Mouse (Mus musculus): Measurements from ENCODE around the gene Canx. TPM values are rescaled to one million over a fixed set of nuclear protein-coding genes. Genes with fewer than 3 reads are reported as not detected.

Gene Canx
- polyA plus RNA-seq, 1 experiment from 2014 or later = 291 TPM

DNA sequence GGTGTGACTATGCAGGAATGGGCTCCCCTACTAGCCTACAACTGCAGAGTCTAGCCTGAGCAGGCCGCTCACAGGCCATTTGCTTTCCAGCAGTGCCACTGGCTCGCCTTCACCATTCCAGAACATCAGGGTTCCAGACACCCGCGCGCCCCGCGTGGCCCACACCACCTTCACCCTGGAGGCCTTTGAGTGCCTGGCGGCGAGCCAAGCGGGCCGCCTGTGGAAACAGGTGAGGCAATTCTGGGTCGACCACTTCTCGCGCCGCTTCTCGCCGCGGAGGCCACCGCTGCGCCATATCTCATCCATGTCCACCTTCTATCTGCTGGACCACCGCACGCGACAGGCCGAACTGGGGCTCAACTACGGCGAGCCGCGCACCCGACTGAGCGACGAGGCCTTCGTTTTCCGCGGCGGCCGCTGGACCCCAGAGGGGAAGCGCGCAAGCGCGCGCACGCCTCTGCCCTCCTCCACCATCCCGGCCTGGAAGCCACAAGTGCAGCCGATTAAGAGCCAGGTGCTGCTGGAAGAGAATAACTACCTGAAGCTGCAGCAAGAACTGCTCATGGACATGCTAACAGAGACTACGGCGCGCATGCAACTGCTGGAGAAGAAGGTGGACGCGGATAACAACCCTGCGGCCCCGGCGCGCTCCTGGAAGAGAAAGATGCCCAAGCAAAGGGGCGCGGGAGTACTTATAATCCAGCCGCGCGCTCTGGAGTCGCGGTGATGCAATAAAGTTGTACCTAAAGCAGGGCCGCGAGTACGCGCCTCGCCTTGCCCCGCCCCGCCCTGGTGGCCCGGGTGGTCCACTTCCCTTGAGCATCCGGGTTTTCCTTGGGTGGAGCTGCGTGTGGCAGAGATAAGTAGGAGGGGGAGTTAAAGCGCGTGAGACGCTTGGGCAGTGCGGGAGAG is 33.7 kb upstream of the Canx start:
- peak; percentile 41; the same call in 1 of the 2 replicates for ATAC-seq (ENCODE audit: low FRiP score, low read depth)

DNA sequence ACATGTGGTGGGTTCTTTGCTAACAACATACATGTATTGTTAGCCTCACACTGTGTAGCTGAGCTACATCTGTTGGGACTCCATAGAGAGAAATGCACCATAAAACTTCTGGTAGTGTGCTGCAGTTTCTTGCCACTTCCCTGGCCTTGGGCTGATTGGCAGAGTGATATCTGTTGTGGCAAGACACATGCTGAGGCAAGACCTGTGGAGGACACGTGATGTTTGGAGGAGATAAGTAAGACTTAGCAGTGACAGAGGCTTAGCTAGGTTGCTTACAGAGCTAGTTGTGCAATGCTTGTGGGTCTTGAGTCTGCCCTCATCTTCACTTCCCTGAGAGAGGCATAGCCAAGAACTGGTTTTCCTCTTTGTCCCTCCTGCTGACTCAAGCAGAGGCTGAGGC is 29.9 kb upstream of the Canx start:
- H3K4me1 ChIP-seq = peaks cover 8% of the 10 kb centered on the region
- no peaks in the 10 kb centered on the region for H3K36me3 ChIP-seq
- no peak for ATAC-seq (ENCODE audit: low FRiP score, low read depth)
- no peak overlapping the region for H3K4me3 ChIP-seq
- no peak overlapping the region for H3K4me2 ChIP-seq (replicated peaks)
- WGBS = 83% methylated on average over 1 of the region's 1 CpGs
- no peaks in the 10 kb centered on the region for H3K9me3 ChIP-seq
- no peak overlapping the region for H3K9ac ChIP-seq
- peaks cover 14% of the 10 kb centered on the region; the same call in 1 of the 2 replicates for H3K27me3 ChIP-seq (replicated peaks)
- H3K27ac ChIP-seq = no peak overlapping the region

More for the DNA sequence above, 33.7 kb upstream of the Canx start:
- H3K27me3 ChIP-seq (replicated peaks) = peaks cover 16% of the 10 kb centered on the region; the same call in 1 of the 2 replicates
- peak overlapping the region; percentile 89 for H3K4me2 ChIP-seq (replicated peaks)
- peaks cover 8% of the 10 kb centered on the region for H3K4me1 ChIP-seq
- H3K4me3 ChIP-seq = peak overlapping the region; percentile 50
- no peak overlapping the region for H3K27ac ChIP-seq
- peak overlapping the region; percentile 56 for H3K9ac ChIP-seq
- 2% methylated on average over 74 of the region's 74 CpGs for WGBS
- no peaks in the 10 kb centered on the region for H3K36me3 ChIP-seq
- no peaks in the 10 kb centered on the region for H3K9me3 ChIP-seq

- no peaks in the 10 kb centered on the region for H3K36me3 ChIP-seq
- H3K4me1 ChIP-seq = peaks cover 8% of the 10 kb centered on the region
- peaks cover 13% of the 10 kb centered on the region; the same call in 1 of the 2 replicates for H3K27me3 ChIP-seq (replicated peaks)
- no peak for ATAC-seq (ENCODE audit: low FRiP score, low read depth)
- no peak overlapping the region for H3K4me3 ChIP-seq
- H3K9ac ChIP-seq = no peak overlapping the region
- H3K9me3 ChIP-seq = no peaks in the 10 kb centered on the region
- H3K27ac ChIP-seq = no peak overlapping the region
- no peak overlapping the region for H3K4me2 ChIP-seq (replicated peaks)
- 80% methylated on average over 3 of the region's 3 CpGs for WGBS
Measured at GRCm38 (mm10) chr11:50354851-50355250, 29.4 kb upstream of the Canx start.

GRCm38 (mm10) chr11:50354162-50354561 is 28.7 kb upstream of the Canx start, which contains the start of gene Cby3:
Gene Cby3, plus strand, starts transcription at chr11:50354462.
- Histone ChIP-seq H3K4me2 (replicated peaks) (no peak within 1 kb of the TSS), H3K9ac (no peak within 1 kb of the TSS), H3K9me3 (no peaks in the 10 kb centered on the region), H3K4me3 (no peak within 1 kb of the TSS), H3K4me1 (peaks cover 4% of the 10 kb centered on the region), H3K27me3 (replicated peaks) (peaks cover 11% of the 10 kb centered on the region; the same call in 1 of the 2 replicates), H3K27ac (no peak within 1 kb of the TSS), H3K36me3 (no peaks in the 10 kb centered on the region)
- no peak for ATAC-seq (ENCODE audit: low FRiP score, low read depth)

DNA sequence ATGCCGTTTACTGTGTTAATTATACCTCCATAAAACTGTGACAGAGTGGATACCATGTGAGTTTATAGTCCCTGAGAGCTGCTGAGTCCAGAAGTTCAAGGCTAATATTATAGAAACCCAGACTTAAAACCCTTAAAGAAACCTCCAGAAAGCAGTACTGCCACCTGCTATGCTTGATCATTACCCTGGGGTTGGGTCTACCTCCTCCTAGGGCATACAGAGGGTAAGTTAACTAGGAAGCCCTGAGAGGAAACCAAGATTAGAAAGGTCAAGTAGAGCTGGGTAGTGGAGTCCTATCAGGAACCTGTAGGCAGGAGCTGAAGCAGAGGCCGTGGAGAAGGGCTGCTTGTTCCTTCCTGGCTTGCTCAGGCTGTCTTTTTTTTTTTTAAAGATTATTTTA is 26.7 kb upstream of the Canx start:
- no peak for ATAC-seq (ENCODE audit: low FRiP score, low read depth)
- H3K9ac ChIP-seq = no peak overlapping the region
- no peaks in the 10 kb centered on the region for H3K36me3 ChIP-seq
- no peaks in the 10 kb centered on the region for H3K4me1 ChIP-seq
- WGBS = 73% methylated on average over 2 of the region's 2 CpGs
- H3K27me3 ChIP-seq (replicated peaks) = no peaks in the 10 kb centered on the region
- no peak overlapping the region for H3K4me3 ChIP-seq
- H3K27ac ChIP-seq = no peak overlapping the region
- H3K9me3 ChIP-seq = no peaks in the 10 kb centered on the region
- H3K4me2 ChIP-seq (replicated peaks) = no peak overlapping the region

- Histone ChIP-seq H3K4me2 (replicated peaks) (no peak overlapping the region), H3K27me3 (replicated peaks) (no peaks in the 10 kb centered on the region), H3K36me3 (no peaks in the 10 kb centered on the region), H3K27ac (no peak overlapping the region), H3K9me3 (no peaks in the 10 kb centered on the region), H3K4me1 (no peaks in the 10 kb centered on the region), H3K9ac (no peak overlapping the region), H3K4me3 (no peak overlapping the region)
- 87% methylated on average over 9 of the region's 9 CpGs for WGBS
- ATAC-seq (ENCODE audit: low FRiP score, low read depth) = no peak
Measured at GRCm38 (mm10) chr11:50346256-50347032, 21.0 kb upstream of the Canx start.

DNA sequence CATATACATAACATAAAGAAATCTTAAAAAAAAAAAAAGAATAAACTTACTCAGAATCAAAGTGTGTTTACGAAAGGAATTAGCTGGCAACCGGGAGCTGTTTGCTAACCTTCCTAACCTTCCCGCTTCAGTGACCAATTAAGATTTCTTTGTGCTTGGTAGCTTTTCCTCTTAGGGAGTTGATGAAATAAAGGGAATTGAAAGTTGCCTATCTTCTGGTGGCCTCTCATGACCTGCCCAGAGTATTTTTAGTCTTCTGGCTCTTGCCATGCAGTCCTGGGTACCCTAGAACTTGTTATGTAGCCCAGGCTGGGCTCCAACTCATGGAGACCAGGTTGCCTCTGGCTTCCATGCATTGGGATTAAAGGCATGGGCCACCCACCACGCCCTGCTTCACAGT is 20.0 kb upstream of the Canx start:
- no peak overlapping the region for H3K4me3 ChIP-seq
- ATAC-seq (ENCODE audit: low FRiP score, low read depth) = no peak
- H3K4me2 ChIP-seq (replicated peaks) = no peak overlapping the region
- H3K27ac ChIP-seq = no peak overlapping the region
- 86% methylated on average over 4 of the region's 4 CpGs for WGBS
- no peaks in the 10 kb centered on the region for H3K4me1 ChIP-seq
- no peak overlapping the region for H3K9ac ChIP-seq
- H3K9me3 ChIP-seq = no peaks in the 10 kb centered on the region
- no peaks in the 10 kb centered on the region for H3K27me3 ChIP-seq (replicated peaks)
- H3K36me3 ChIP-seq = no peaks in the 10 kb centered on the region

DNA sequence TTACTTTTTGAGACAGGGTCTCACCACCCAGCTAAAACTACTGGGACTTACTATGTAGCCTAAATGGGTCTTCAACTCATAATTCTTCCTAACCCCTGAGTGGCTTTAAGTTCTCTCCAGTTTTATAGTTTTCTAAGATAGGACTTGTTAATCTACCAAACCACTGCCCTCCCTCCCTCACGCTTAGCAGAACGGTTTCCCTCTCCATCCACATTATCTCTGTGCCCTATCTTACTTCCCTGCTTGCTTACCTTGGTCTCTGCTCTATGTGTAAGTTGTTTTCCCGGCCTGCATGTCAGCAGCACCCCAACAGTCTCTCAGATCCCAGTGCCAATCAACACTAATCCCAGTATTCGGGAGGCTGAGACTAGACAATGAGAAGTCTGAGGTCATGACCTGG is 11.4 kb upstream of the Canx start:
- Histone ChIP-seq H3K4me1 (no peaks in the 10 kb centered on the region), H3K9me3 (no peaks in the 10 kb centered on the region), H3K36me3 (no peaks in the 10 kb centered on the region), H3K9ac (no peak overlapping the region), H3K27me3 (replicated peaks) (no peaks in the 10 kb centered on the region), H3K27ac (no peak overlapping the region), H3K4me3 (no peak overlapping the region), H3K4me2 (replicated peaks) (no peak overlapping the region)
- 74% methylated on average over 4 of the region's 4 CpGs for WGBS
- no peak for ATAC-seq (ENCODE audit: low FRiP score, low read depth)

GRCm38 (mm10) chr11:50336126-50336525 is 10.7 kb upstream of the Canx start:
- no peak for ATAC-seq (ENCODE audit: low FRiP score, low read depth)
- H3K27ac ChIP-seq = no peak overlapping the region
- no peaks in the 10 kb centered on the region for H3K27me3 ChIP-seq (replicated peaks)
- H3K36me3 ChIP-seq = no peaks in the 10 kb centered on the region
- WGBS = 59% methylated on average over 1 of the region's 1 CpGs
- no peak overlapping the region for H3K4me2 ChIP-seq (replicated peaks)
- no peak overlapping the region for H3K9ac ChIP-seq
- H3K9me3 ChIP-seq = no peaks in the 10 kb centered on the region
- H3K4me1 ChIP-seq = no peaks in the 10 kb centered on the region
- no peak overlapping the region for H3K4me3 ChIP-seq

GRCm38 (mm10) chr11:50333181-50333580 is 7.7 kb upstream of the Canx start:
- Histone ChIP-seq H3K4me3 (no peak overlapping the region), H3K36me3 (no peaks in the 10 kb centered on the region; the same call in 1 of the 2 replicates), H3K4me1 (no peaks in the 10 kb centered on the region), H3K27ac (no peak overlapping the region), H3K9me3 (no peaks in the 10 kb centered on the region), H3K4me2 (replicated peaks) (no peak overlapping the region), H3K27me3 (replicated peaks) (no peaks in the 10 kb centered on the region), H3K9ac (no peak overlapping the region)
- ATAC-seq (ENCODE audit: low FRiP score, low read depth) = no peak
- WGBS = 93% methylated on average over 3 of the region's 3 CpGs

DNA sequence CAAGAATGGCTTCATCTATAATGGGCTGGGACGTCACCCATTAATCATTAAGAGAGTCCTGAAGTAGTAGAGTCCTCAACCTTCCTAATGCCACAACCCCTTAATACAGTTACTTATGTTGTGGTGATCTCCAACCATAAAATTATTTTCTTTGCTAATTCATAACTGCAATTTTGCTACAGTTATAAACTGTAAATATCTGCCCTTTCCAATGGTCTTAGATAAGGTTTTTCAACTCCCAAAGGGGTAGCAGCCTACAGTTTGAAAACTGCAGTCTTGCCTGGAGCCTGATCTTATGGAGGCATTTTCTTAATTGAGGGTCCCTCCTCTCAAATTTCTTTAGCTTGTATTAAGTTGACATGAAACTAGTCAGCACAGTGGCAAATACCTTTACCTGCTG is 3.9 kb upstream of the Canx start:
- Histone ChIP-seq H3K4me3 (no peak overlapping the region), H3K27ac (no peak overlapping the region), H3K9me3 (no peaks in the 10 kb centered on the region), H3K4me1 (peaks cover 9% of the 10 kb centered on the region), H3K27me3 (replicated peaks) (no peaks in the 10 kb centered on the region), H3K36me3 (no peaks in the 10 kb centered on the region; the same call in 1 of the 2 replicates), H3K4me2 (replicated peaks) (no peak overlapping the region), H3K9ac (no peak overlapping the region)
- ATAC-seq (ENCODE audit: low FRiP score, low read depth) = no peak
- WGBS = 90% methylated on average over 1 of the region's 1 CpGs

GRCm38 (mm10) chr11:50328075-50328625 is 2.7 kb upstream of the Canx start:
- Histone ChIP-seq H3K4me2 (replicated peaks) (no peak overlapping the region), H3K4me1 (peaks cover 18% of the 10 kb centered on the region), H3K9me3 (no peaks in the 10 kb centered on the region), H3K27ac (no peak overlapping the region), H3K9ac (no peak overlapping the region), H3K4me3 (no peak overlapping the region), H3K36me3 (no peaks in the 10 kb centered on the region; the same call in 1 of the 2 replicates), H3K27me3 (replicated peaks) (no peaks in the 10 kb centered on the region)
- WGBS = 90% methylated on average over 3 of the region's 3 CpGs
- ATAC-seq (ENCODE audit: low FRiP score, low read depth) = no peak

Data from neural tube, embryonic 12.5 days (tissue).